Mouse (Mus musculus): Measurements from ENCODE around the gene Ap2a2.

DNA sequence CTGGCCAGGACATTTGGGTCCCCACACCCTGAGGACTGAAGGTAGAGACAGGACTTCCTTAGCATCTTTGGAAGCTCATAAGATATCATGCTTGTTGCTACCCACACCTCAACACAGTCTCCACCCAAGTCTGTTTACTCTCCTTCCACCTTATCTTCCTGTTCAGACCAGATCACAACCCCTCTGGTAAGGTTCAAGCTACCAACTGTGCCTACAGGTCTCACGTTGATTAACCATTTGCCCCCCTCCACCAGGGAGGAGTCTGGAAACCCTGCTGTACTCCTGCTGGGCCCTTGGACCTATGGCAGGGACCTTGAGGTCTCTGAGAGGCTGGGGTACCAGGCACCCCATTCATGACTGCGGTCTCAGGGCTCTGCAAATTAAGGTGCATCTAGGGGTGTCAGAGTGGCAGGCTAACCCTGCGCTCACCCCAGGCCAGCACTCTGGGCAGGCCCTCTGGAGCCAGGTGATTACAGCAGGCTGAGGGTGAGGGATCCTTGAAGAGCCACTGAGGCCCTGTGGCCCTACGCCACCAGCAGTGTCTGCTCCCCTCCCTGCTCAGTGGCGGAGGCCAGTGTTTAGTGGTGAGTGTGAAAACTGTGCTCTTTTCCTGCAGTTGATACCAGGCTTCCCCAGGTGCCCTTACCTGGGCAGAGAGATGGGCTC lies 109.8 kb downstream of the Ap2a2 start:
- TF ChIP-seq POLR2A (IDR thresholded peaks at IDR 0.05; ENCODE audit: insufficient read depth, low read depth, low read length), result no peak
- no peak for TF ChIP-seq CTCF (IDR thresholded peaks at IDR 0.05; ENCODE audit: insufficient read depth, low read depth, low read length)

Data from olfactory bulb, adult 2 months (tissue).